ENCODE assay signal across 8 mouse cellular contexts in genomic region chr3:153973949-153974760, GRCm38 (mm10). TPM values are rescaled to one million over a fixed set of nuclear protein-coding genes. Genes with fewer than 3 reads are reported as not detected.
DNase-seq lines count a peak whose midpoint lies in the region; ATAC-seq lines count a peak whose summit lies in the region.

No protein-coding gene starts in this region.

- DNase-seq in embryo, embryonic 9.5 days (ENCODE audit: extremely low spot score) = peak; percentile 22
- DNase-seq in embryo, embryonic 10 days (ENCODE audit: low spot score) = no peak
- DNase-seq in right cerebral cortex, postnatal 10 days (ENCODE audit: low spot score in 2 of 2) = peak; percentile 40 to 63
- DNase-seq in right cerebral cortex, postnatal 36 days (ENCODE audit: low spot score in 2 of 2) = no peak
- DNase-seq in layer of hippocampus, postnatal 36 days = peak; percentile 23 to 28
- DNase-seq in retina, embryonic 14.5 days (ENCODE audit: low spot score) = peak; percentile 11
- no peak for DNase-seq in adrenal gland, adult 8-10 months

- no peak for ATAC-seq in monocyte, adult 5-6 weeks (replicated peaks; ENCODE audit: insufficient number of reproducible peaks, low FRiP score, low TSS enrichment, poor library complexity, severe bottlenecking)

RNA-seq across cellular contexts. Expression of gene Slc44a5, which starts 0.9 kb away (rescaled TPM):
- 10 to 100 TPM; 62.9 to 68.0 TPM for total RNA-seq in layer of hippocampus, postnatal 36 days (2021)
- total RNA-seq in monocyte, adult 5-6 weeks (2017) = not detected in 3 replicates
- under 1 TPM in 3 of 4 experiments, not detected in 1; 0.03 to 0.11 (median 0.06) TPM for total RNA-seq in adrenal gland, adult 8-10 months (2022)

RNA-seq across cellular contexts. Expression of gene Acadm, which starts 29.7 kb away (rescaled TPM):
- 10 to 100 TPM; 53.5 to 54.0 TPM for total RNA-seq in layer of hippocampus, postnatal 36 days (2021)
- 105 to 153 TPM (median 144 TPM) in 3 replicates for total RNA-seq in monocyte, adult 5-6 weeks (2017)
- total RNA-seq in adrenal gland, adult 8-10 months (2022) = 100 to 1,000 TPM; 446 to 580 (median 575) TPM

Comparison
In these comparisons a context has a peak if more than half of its experiments do, and no peak if none do; other contexts are left out.
1. DNase-seq: peak in embryo, embryonic 9.5 days (single experiment), right cerebral cortex, postnatal 10 days (2 of 2), layer of hippocampus, postnatal 36 days (2 of 2) and retina, embryonic 14.5 days (single experiment); none in embryo, embryonic 10 days (single experiment), right cerebral cortex, postnatal 36 days (0 of 2) and adrenal gland, adult 8-10 months (single experiment).
2. RNA of gene Slc44a5, which starts 0.9 kb away (total RNA-seq): 62.9 to 68.0 TPM in layer of hippocampus, postnatal 36 days; 0.03 to 0.11 TPM in adrenal gland, adult 8-10 months and not detected in monocyte, adult 5-6 weeks; every median in the first group is over 10 times any median in the second.